Mouse (Mus musculus) MEL (cell line): ENCODE results near the gene Clcn3. TPM values are rescaled to one million over a fixed set of nuclear protein-coding genes. Genes with fewer than 3 reads are reported as not detected.
A peak's percentile ranks its signal among the peaks of the same experiment; 100 is the strongest.

Experiments used
- DNase-seq: peaks from one replicate; pipeline ENCODE4 v3.0.0; 2011; ENCODE audit warnings: low read depth, low spot score
- H3K27ac ChIP-seq: 2 replicates; pipeline ENCODE4 v1.5.1; 2012; ENCODE audit warnings: low read depth, mild to moderate bottlenecking, control low read depth, low read length, moderate library complexity; ENCODE audit not compliant: control insufficient read depth
- H3K27me3 ChIP-seq, 2 experiments: fragments of 150-350 bp in 1 of 2; sonication (generic) in 1 of 2; 2 replicates each; pipeline ENCODE4 v1.6.1; 2012; ENCODE audit warnings: low read length in 2 of 2, mild to moderate bottlenecking in 2 of 2, improper control_type of control experiment in 1 of 2, moderate library complexity in 1 of 2; ENCODE audit not compliant: insufficient read depth in 2 of 2, control insufficient read depth in 1 of 2
- H3K36me3 ChIP-seq, 2 experiments: 2 replicates each; pipeline ENCODE4 v1.6.1; 2012 to 2014; ENCODE audit warnings: low read length in 2 of 2, improper control_type of control experiment in 1 of 2, inconsistent platforms in 1 of 2, mild to moderate bottlenecking in 1 of 2; ENCODE audit not compliant: insufficient read depth in 2 of 2, control insufficient read depth in 1 of 2
- H3K4me1 ChIP-seq, 2 experiments: fragments of 150-350 bp in 1 of 2; sonication (generic) in 1 of 2; 2 replicates each; pipeline ENCODE4 v1.6.1; 2012; ENCODE audit warnings: low read length in 2 of 2, improper control_type of control experiment in 1 of 2, mild to moderate bottlenecking in 1 of 2; ENCODE audit not compliant: insufficient read depth in 2 of 2, control insufficient read depth in 1 of 2
- H3K4me3 ChIP-seq, 2 experiments: fragments of 150-350 bp in 1 of 2; sonication (generic) in 1 of 2; 2 replicates each; pipeline ENCODE4 v1.5.1; 2012; ENCODE audit warnings: low read depth in 2 of 2, low read length in 2 of 2, mild to moderate bottlenecking in 2 of 2, moderate library complexity in 2 of 2, control low read depth in 1 of 2, improper control_type of control experiment in 1 of 2; ENCODE audit not compliant: control insufficient read depth in 1 of 2, insufficient read depth in 1 of 2
- H3K79me2 ChIP-seq: 2 replicates; pipeline ENCODE4 v1.6.1; 2012; ENCODE audit warnings: mild to moderate bottlenecking, low read length, moderate library complexity; ENCODE audit not compliant: control insufficient read depth, poor library complexity, insufficient read depth
- H3K9ac ChIP-seq: 2 replicates; pipeline ENCODE4 v1.6.1; 2012; ENCODE audit warnings: low read depth, mild to moderate bottlenecking, control low read depth, low read length, moderate library complexity; ENCODE audit not compliant: control insufficient read depth, poor library complexity, severe bottlenecking
- H3K9me3 ChIP-seq: fragments of 150-350 bp; sonication (generic); replicated peaks from 2 replicates; pipeline ENCODE4 v1.6.1; 2012; ENCODE audit warnings: mild to moderate bottlenecking, low read length, improper control_type of control experiment, moderate library complexity; ENCODE audit not compliant: insufficient read depth
- BHLHE40 ChIP-seq: IDR thresholded peaks from 2 replicates; pipeline ENCODE4 v1.6.1; 2012; ENCODE audit warnings: low read depth, mild to moderate bottlenecking, inconsistent platforms, low read length, improper control_type of control experiment, borderline replicate concordance
- EP300 ChIP-seq, 2 experiments: IDR thresholded peaks; 2 replicates each; pipeline ENCODE4 v1.6.1; 2011; ENCODE audit warnings: improper control_type of control experiment in 2 of 2, low read length in 2 of 2, low read depth in 1 of 2, mild to moderate bottlenecking in 1 of 2
- ETS1 ChIP-seq: IDR thresholded peaks from 2 replicates; pipeline ENCODE4 v1.6.1; 2012; ENCODE audit warnings: low read depth, mild to moderate bottlenecking, inconsistent platforms, low read length, improper control_type of control experiment, moderate library complexity
- GABPA ChIP-seq: IDR thresholded peaks from 2 replicates; pipeline ENCODE4 v1.6.1; 2012; ENCODE audit warnings: low read depth, mild to moderate bottlenecking, inconsistent platforms, low read length, improper control_type of control experiment, moderate library complexity
- HCFC1 ChIP-seq: IDR thresholded peaks from 2 replicates; pipeline ENCODE4 v1.6.1; 2012; ENCODE audit warnings: low read depth, mild to moderate bottlenecking, inconsistent platforms, low read length, improper control_type of control experiment, moderate library complexity
- JUND ChIP-seq: IDR thresholded peaks from 2 replicates; pipeline ENCODE4 v1.6.1; 2011; ENCODE audit warnings: low read depth, mild to moderate bottlenecking, improper control_type of control experiment, low read length
- MXI1 ChIP-seq: IDR thresholded peaks from 2 replicates; pipeline ENCODE4 v1.6.1; 2011; ENCODE audit warnings: mild to moderate bottlenecking, low read depth, low read length, improper control_type of control experiment
- POLR2AphosphoS2 ChIP-seq: IDR thresholded peaks from 2 replicates; pipeline ENCODE4 v1.6.1; 2011; ENCODE audit warnings: low read length, improper control_type of control experiment
- RCOR1 ChIP-seq: IDR thresholded peaks from 2 replicates; pipeline ENCODE4 v1.6.1; 2012; ENCODE audit warnings: low read depth, mild to moderate bottlenecking, inconsistent platforms, low read length, improper control_type of control experiment
- SIN3A ChIP-seq: IDR thresholded peaks from 2 replicates; pipeline ENCODE4 v1.6.1; 2012; ENCODE audit warnings: low read length, improper control_type of control experiment, inconsistent platforms
- TBP ChIP-seq: IDR thresholded peaks from 2 replicates; pipeline ENCODE4 v1.8.0; 2011; ENCODE audit warnings: low read depth, low read length, improper control_type of control experiment
- UBTF ChIP-seq: IDR thresholded peaks from 2 replicates; pipeline ENCODE4 v1.6.1; 2012; ENCODE audit warnings: low read depth, mild to moderate bottlenecking, inconsistent platforms, low read length, improper control_type of control experiment, moderate library complexity, borderline replicate concordance; ENCODE audit not compliant: insufficient read depth
- ZC3H11A ChIP-seq: IDR thresholded peaks from 2 replicates; pipeline ENCODE4 v1.6.1; 2012; ENCODE audit warnings: low read depth, mild to moderate bottlenecking, inconsistent platforms, low read length, improper control_type of control experiment
- polyA plus RNA-seq, 2 experiments: library from polyadenylated mRNA; stranded (reverse) in 1 of 2; unstranded in 1 of 2; fragments of >175 nt in 1 of 2; fragments of >200 nt in 1 of 2; gene quantifications; 2 replicates each; pipeline versions ENCODE4 v1.2.1 to v1.2.4; 2012; ENCODE audit warnings: low replicate concordance in 2 of 2, low read depth in 1 of 2; ENCODE audit not compliant: insufficient read length in 2 of 2, insufficient read depth in 1 of 2, missing spikeins in 1 of 2
- total RNA-seq: library from RNA; depleted of rRNA; stranded (reverse); fragments of 300-350 nt; gene quantifications from 2 replicates; pipeline ENCODE4 v1.2.3, GENCODE M21; 2012

Gene Clcn3
- total and polyA plus RNA-seq, 3 experiments = 28.8 to 65.6 (median 33.0) TPM

DNA sequence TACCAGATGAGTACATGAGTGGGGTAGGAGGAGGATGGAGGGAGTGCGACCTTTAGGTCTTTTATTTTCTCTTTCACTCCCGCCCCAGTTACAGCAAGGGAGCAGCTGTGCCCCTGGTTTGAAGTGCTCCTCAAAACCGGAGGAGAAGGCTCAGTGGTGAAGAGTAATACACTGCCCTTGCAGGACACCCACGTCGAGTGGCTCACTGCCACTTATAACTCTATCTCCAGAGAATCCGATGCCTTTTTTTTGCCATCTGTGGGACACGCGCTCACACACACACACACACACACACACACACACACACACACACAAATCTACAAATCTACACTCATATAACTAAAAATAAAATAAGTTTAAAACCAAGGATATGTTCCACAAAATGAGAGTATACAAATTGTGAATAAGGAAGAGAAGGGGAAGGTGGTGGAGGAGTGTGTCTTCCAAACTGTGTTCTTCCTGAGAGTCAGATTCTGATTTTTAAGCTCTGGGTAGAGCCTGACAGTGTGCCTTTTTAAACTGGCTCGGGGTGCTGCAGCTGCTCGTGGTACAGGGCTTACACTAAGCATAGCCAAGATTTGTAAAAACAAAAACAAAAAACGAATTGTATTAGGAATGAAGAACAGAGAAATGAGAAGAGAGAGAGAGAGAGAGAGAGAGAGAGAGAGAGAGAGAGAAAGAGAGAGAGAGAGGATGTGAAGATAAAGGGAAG lies 93.8 kb downstream of the Clcn3 start:
- Histone ChIP-seq H3K79me2 (peaks cover 29% of the 10 kb centered on the region), H3K9ac (peak overlapping the region; percentile 17; the same call in 1 of the 2 replicates), H3K4me3 (peak overlapping the region; percentile 40 to 46), H3K4me1 (peaks cover 0 to 25% of the 10 kb centered on the region in 2 experiments; a peak in 2 of 4 replicates), H3K36me3 (peaks cover 2 to 31% of the 10 kb centered on the region in 2 experiments; a peak in 3 of 4 replicates), H3K9me3 (no peaks in the 10 kb centered on the region), H3K27ac (no peak overlapping the region; the same call in 1 of the 2 replicates)
- peak; percentile 35 for DNase-seq
- TF ChIP-seq UBTF = no peak
- TF ChIP-seq JUND = peak; percentile 82; the same call in 1 of the 2 replicates
- TF ChIP-seq, all 39 proteins: peak for 1
- no peaks in the 10 kb centered on the region for H3K27me3 ChIP-seq

DNA sequence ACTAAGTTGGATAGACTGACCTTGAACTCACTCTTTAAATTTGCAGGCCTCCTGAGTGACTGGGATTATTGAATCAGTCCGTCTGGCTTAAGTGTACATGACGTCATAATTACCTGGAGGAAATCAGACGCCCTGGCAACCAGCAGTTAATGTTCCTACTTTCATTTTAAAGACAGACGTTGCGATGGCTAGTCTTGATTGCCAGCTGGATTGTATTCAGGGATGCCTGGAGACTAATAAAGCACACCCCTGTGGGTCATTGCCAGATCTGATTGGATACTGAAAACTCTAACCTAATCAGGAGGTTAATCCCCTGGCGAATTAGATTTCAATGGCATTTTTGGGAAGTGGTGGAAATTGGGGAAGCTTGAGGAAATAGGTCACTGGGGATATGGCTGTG lies 96.4 kb downstream of the Clcn3 start:
- Histone ChIP-seq H3K27ac (no peak overlapping the region), H3K9me3 (no peaks in the 10 kb centered on the region), H3K4me3 (no peak overlapping the region), H3K36me3 (peaks cover 0 to 14% of the 10 kb centered on the region in 2 experiments; a peak in 2 of 4 replicates), H3K79me2 (peaks cover 14% of the 10 kb centered on the region), H3K4me1 (peaks cover 0 to 23% of the 10 kb centered on the region in 2 experiments; a peak in 2 of 4 replicates), H3K27me3 (no peaks in the 10 kb centered on the region), H3K9ac (no peak overlapping the region)
- TF ChIP-seq ZC3H11A = no peak
- no peak for DNase-seq

DNA sequence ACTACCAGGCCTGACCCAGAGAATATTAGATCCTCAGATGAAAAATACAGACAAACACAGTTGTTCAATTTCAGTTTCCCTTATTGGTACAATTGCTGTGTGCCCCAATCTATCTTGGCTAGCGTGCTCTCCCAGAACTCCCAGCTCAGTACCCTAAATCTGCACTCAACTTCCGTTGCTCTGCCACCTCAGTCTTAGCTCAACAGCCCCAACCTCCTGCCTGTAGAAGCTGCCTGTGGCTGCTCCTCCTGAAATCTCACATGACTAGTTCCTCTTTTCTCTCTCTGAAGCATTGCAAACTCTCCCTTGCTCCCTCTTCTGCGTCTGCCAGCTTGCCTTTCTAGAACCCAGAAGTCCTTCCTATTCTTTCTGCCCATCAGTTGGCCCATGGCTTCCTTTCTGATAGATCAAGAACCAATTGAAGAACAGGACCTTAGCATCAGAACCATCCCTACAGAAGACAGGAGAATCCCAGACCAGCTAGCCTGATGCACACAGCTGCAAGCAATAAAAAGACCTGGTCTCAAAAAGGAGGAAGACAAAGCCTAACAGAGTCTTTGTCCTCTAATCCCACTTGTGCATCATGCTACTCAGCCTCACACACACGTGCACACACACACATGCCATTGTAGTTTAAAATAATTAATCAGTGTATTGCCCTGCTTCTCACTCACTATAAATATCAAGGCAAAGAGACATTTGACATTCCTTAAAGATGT lies 99.5 kb downstream of the Clcn3 start:
- Histone ChIP-seq H3K9ac (no peak overlapping the region), H3K9me3 (no peaks in the 10 kb centered on the region), H3K27ac (peak overlapping the region; percentile 17), H3K4me3 (no peak overlapping the region), H3K36me3 (peaks cover 0 to 5% of the 10 kb centered on the region in 2 experiments; a peak in 2 of 4 replicates), H3K27me3 (no peaks in the 10 kb centered on the region; a peak in 1 of 4 replicates), H3K79me2 (no peaks in the 10 kb centered on the region), H3K4me1 (peaks cover 0 to 11% of the 10 kb centered on the region in 2 experiments; a peak in 1 of 4 replicates)
- DNase-seq = peak; percentile 86
- peak; percentile 96 for TF ChIP-seq TBP
- no peak for TF ChIP-seq POLR2AphosphoS2
- peak; percentile 40; the same call in 1 of the 2 replicates for TF ChIP-seq SIN3A
- peak; percentile 81; the same call in 1 of the 2 replicates for TF ChIP-seq BHLHE40
- 0 out of 2 replicates have a peak, but pooled peaks have one; percentile 21 for TF ChIP-seq ETS1
- no peak for TF ChIP-seq GABPA
- peak; percentile 58; the same call in 1 of the 2 replicates for TF ChIP-seq MXI1
- peak; percentile 16 to 43; a peak in 1 of 4 replicates for TF ChIP-seq EP300 (IDR thresholded peaks at IDR 0.05; ENCODE audit: low read depth in 1 of 2, low read length in 2 of 2)
- 0 out of 2 replicates have a peak, but pooled peaks have one; percentile 45 for TF ChIP-seq HCFC1
- peak; percentile 67; the same call in 1 of the 2 replicates for TF ChIP-seq RCOR1
